Mouse (Mus musculus) hindbrain, embryonic 16.5 days (tissue): Measurements from ENCODE around the gene Olfr1463. TPM values are rescaled to one million over a fixed set of nuclear protein-coding genes. Genes with fewer than 3 reads are reported as not detected.

Experiments used
- ATAC-seq: fragments of 200-750 bp; cut with Nextera tagmentation; 2 replicates; pipeline ENCODE4 v1.8.0; 2017; ENCODE audit warnings: moderate TSS enrichment, moderate library complexity
- H3K27ac ChIP-seq: fragments of 300-500 bp; sonication (generic); 2 replicates; pipeline ENCODE4 v1.5.1; 2014; ENCODE audit warnings: low read depth, mild to moderate bottlenecking, control low read depth, low read length, moderate library complexity
- H3K27me3 ChIP-seq: fragments of 300-500 bp; sonication (generic); replicated peaks from 2 replicates; pipeline ENCODE4 v1.6.1; 2014; ENCODE audit warnings: low read length; ENCODE audit not compliant: control insufficient read depth, insufficient read depth
- H3K36me3 ChIP-seq: fragments of 300-500 bp; sonication (generic); 2 replicates; pipeline ENCODE4 v1.6.1; 2014; ENCODE audit warnings: mild to moderate bottlenecking, low read length, moderate library complexity, mixed read lengths; ENCODE audit not compliant: control insufficient read depth, insufficient read depth
- H3K4me1 ChIP-seq: fragments of 300-500 bp; sonication (generic); 2 replicates; pipeline ENCODE4 v1.6.1; 2014; ENCODE audit warnings: low read depth, low read length; ENCODE audit not compliant: control insufficient read depth, insufficient read depth
- H3K4me2 ChIP-seq: fragments of 300-500 bp; sonication (generic); 2 replicates; pipeline ENCODE4 v1.6.1; 2014; ENCODE audit warnings: mild to moderate bottlenecking, low read length, control low read depth, moderate library complexity
- H3K4me3 ChIP-seq: fragments of 300-500 bp; sonication (generic); 2 replicates; pipeline ENCODE4 v1.5.1; 2014; ENCODE audit warnings: mild to moderate bottlenecking, low read length, control low read depth, moderate library complexity
- H3K9ac ChIP-seq: fragments of 300-500 bp; sonication (generic); 2 replicates; pipeline ENCODE4 v1.6.1; 2014; ENCODE audit warnings: low read depth, mild to moderate bottlenecking, control low read depth, low read length, moderate library complexity
- H3K9me3 ChIP-seq: fragments of 300-500 bp; sonication (generic); 2 replicates; pipeline ENCODE4 v1.6.1; 2014; ENCODE audit warnings: mild to moderate bottlenecking, low read length, moderate library complexity; ENCODE audit not compliant: control insufficient read depth
- WGBS: fragments of 180-500 bp; shearing (Covaris S2); extraction: QIAGEN DNeasy Blood & Tissue Kit; methylation state at CpG from one replicate; pipeline ENCODE4 v1.1.7; 2014; 5-methylcytosine and 5-hydroxymethylcytosine counted together
- polyA plus RNA-seq: library from polyadenylated mRNA; unstranded; fragments of >200 nt; fragmentation: Nextera tagmentation; extraction: Ambion mirVana; gene quantifications from 2 replicates; pipeline ENCODE4 v1.2.1, GENCODE M21; 2015

Gene Olfr1463
- not detected in 2 replicates for polyA plus RNA-seq

GRCm38 (mm10) chr19:13231028-13231427 is at the start of gene Olfr1463:
TSS of gene Olfr1463 (plus strand) at chr19:13231328.
- H3K9ac ChIP-seq, result no peak within 1 kb of the TSS
- no peaks in the 10 kb centered on the region for H3K27me3 ChIP-seq
- no peaks in the 10 kb centered on the region for H3K36me3 ChIP-seq
- no peak within 1 kb of the TSS for H3K27ac ChIP-seq
- H3K9me3 ChIP-seq, result peaks cover 16% of the 10 kb centered on the region
- no peak within 1 kb of the TSS for H3K4me3 ChIP-seq
- no peak for ATAC-seq
- H3K4me1 ChIP-seq, result no peaks in the 10 kb centered on the region
- H3K4me2 ChIP-seq, result no peak within 1 kb of the TSS

GRCm38 (mm10) chr19:13185434-13185833 is 45.7 kb upstream of the Olfr1463 start, which contains the start of gene Olfr1462:
TSS of gene Olfr1462 (plus strand) at chr19:13185734.
- ATAC-seq, result no peak
- Histone ChIP-seq H3K27me3 (no peaks in the 10 kb centered on the region), H3K9me3 (peaks cover 2% of the 10 kb centered on the region), H3K4me2 (no peak within 1 kb of the TSS), H3K36me3 (no peaks in the 10 kb centered on the region), H3K27ac (no peak within 1 kb of the TSS), H3K4me1 (no peaks in the 10 kb centered on the region), H3K9ac (no peak within 1 kb of the TSS), H3K4me3 (no peak within 1 kb of the TSS)
- WGBS, result 85% methylated on average over 1 of the region's 1 CpGs

GRCm38 (mm10) chr19:13221666-13222065 is 9.5 kb upstream of the Olfr1463 start:
- ATAC-seq, result no peak
- Histone ChIP-seq H3K27me3 (no peaks in the 10 kb centered on the region), H3K4me1 (no peaks in the 10 kb centered on the region), H3K9ac (no peak overlapping the region), H3K4me2 (no peak overlapping the region), H3K36me3 (no peaks in the 10 kb centered on the region), H3K4me3 (no peak overlapping the region), H3K9me3 (peaks cover 14% of the 10 kb centered on the region), H3K27ac (no peak overlapping the region)
- WGBS, result 91% methylated on average over 11 of the region's 11 CpGs

Other genes starting within 250 kb of the Olfr1463 start
- not detected in 2 replicates for gene Olfr1451, start 236.3 kb upstream of the Olfr1463 start, polyA plus RNA-seq
- gene Olfr1453, start 203.0 kb upstream of the Olfr1463 start, polyA plus RNA-seq, result not detected in 2 replicates
- not detected in 2 replicates for gene Olfr1454, start 170.7 kb upstream of the Olfr1463 start, polyA plus RNA-seq
- gene Olfr1457, start 133.4 kb upstream of the Olfr1463 start, polyA plus RNA-seq, result not detected in 2 replicates
- gene Olfr1458, start 124.6 kb upstream of the Olfr1463 start, polyA plus RNA-seq, result not detected in 2 replicates
- not detected in 2 replicates for gene Olfr1459, start 81.8 kb upstream of the Olfr1463 start, polyA plus RNA-seq
- not detected in 2 replicates for gene Olfr1461, start 68.3 kb upstream of the Olfr1463 start, polyA plus RNA-seq
- gene Olfr1462, start 45.6 kb upstream of the Olfr1463 start, polyA plus RNA-seq, result not detected in 2 replicates
- gene Olfr1465, start 84.2 kb downstream of the Olfr1463 start, polyA plus RNA-seq, result not detected in 2 replicates
- gene Olfr1466, start 107.5 kb downstream of the Olfr1463 start, polyA plus RNA-seq, result not detected in 2 replicates
- not detected in 2 replicates for gene Olfr1467, start 130.9 kb downstream of the Olfr1463 start, polyA plus RNA-seq
- not detected in 2 replicates for gene Olfr1469, start 176.5 kb downstream of the Olfr1463 start, polyA plus RNA-seq
- gene Olfr1471, start 212.1 kb downstream of the Olfr1463 start, polyA plus RNA-seq, result not detected in 2 replicates
- gene Olfr1472, start 224.8 kb downstream of the Olfr1463 start, polyA plus RNA-seq, result not detected in 2 replicates
- not detected in 2 replicates for gene Olfr1474, start 238.2 kb downstream of the Olfr1463 start, polyA plus RNA-seq
- not detected in 2 replicates for gene Olfr1475, start 248.9 kb downstream of the Olfr1463 start, polyA plus RNA-seq